Mouse (Mus musculus) neutrophil, adult 83 days (primary cell): ENCODE data around the gene Troap. TPM values are rescaled to one million over a fixed set of nuclear protein-coding genes. Genes with fewer than 3 reads are reported as not detected.

ENCODE experiments used
- total RNA-seq, 2 experiments: library from RNA; stranded (reverse); gene quantifications; one replicate each; pipeline ENCODE4 v1.2.4; 2023

Gene Troap
- total RNA-seq = 10 to 100 TPM; 35.8 to 38.7 TPM

DNA sequence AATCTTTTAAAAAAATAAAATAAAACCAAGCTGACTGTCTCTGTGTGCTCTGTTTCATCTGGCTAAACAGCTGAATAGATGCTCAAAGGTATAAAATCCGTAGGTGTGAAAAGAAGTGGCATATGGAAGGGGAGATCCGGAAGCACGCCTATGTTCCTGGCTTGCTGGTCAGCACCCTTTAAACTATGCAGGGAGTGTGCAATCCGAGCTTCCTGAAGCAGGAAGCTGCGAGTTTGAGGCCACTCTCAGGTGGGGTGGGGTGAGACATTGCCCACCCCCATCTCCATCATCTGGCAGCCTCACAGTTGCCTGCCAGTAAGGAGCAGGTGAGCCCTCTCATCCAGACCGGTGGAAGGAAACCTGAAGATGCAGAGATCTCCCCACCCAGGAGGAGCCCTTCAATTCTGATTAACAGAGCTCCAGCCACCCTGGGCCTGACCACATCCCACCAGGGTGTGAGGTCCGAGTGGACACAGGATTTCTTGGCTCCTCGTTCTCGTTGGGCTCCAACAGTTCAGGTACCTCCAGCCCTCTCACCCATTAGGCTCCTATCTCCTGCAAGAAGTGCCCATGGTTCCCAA is at the start of gene Troap:
Troap (plus strand) TSS at position 557 of the 581 bp plus-strand sequence.

GRCm38 (mm10) chr15:99029619-99030584 is 44.5 kb upstream of the Troap start, which contains the start of gene Tuba1c:
Gene Tuba1c, plus strand, starts transcription at chr15:99029891.

DNA sequence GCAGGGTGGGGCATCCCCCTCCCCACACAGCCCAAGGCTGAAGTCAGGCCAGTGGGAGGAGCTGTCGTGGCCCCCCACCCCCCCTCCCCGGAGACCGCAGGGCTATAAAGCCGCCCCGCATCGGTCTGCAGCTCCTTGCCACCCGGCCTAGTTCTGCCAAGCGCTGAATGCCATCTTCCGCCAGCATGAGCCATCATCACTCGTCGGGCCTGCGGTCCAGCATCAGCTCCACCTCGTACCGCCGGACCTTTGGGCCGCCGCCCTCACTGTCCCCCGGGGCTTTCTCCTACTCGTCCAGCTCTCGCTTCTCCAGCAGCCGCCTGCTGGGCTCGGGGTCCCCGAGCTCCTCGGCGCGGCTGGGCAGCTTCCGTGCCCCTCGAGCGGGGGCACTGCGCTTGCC is 19.3 kb upstream of the Troap start, which contains the start of gene Prph:
Prph (plus strand) TSS at position 135 of the 400 bp plus-strand sequence.

GRCm38 (mm10) chr15:99087253-99088075 is 13.1 kb downstream of the Troap start, which contains the start of gene C1ql4:
Gene C1ql4, minus strand, starts transcription at chr15:99087817.

DNA sequence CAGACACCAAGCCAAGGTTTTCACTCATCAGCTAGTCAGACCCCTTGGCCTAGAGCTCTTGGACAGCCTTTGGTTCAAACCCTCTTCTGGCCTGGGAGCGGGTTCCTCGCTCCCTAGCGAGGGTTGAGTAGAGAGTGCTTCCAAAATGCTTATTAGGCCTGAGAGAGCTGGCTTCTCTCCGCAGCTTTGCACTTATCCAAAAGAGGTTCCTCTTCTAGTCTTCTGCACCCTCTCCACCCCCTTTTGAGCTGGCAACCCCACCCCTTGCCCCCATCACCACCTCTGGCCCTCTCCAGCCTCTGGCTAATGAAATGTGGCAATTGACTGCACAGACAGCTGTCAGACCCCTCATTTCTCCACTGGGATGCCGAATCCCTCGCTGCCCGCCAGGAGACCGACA is 18.5 kb downstream of the Troap start, which contains the start of gene Dnajc22:
Dnajc22 (plus strand) TSS at position 301 of the 400 bp plus-strand sequence.

GRCm38 (mm10) chr15:99125711-99126080 is 51.3 kb downstream of the Troap start, which contains the start of gene Spats2:
Gene Spats2, plus strand, starts transcription at chr15:99125916.

Other genes with a start within 250 kb of the Troap start
- gene Prkag1, start 243.1 kb upstream of the Troap start, total RNA-seq = 100 to 1,000 TPM; 108 to 110 TPM
- gene Kmt2d, start 203.4 kb upstream of the Troap start, total RNA-seq = 100 to 1,000 TPM; 106 to 131 TPM
- gene Rhebl1, start 180.0 kb upstream of the Troap start, total RNA-seq = 1 to 10 TPM; 2.8 to 3.6 TPM
- not detected for gene Dhh, start 176.0 kb upstream of the Troap start, total RNA-seq
- 10 to 100 TPM; 48.1 to 67.5 TPM for gene Lmbr1l, start 156.3 kb upstream of the Troap start, total RNA-seq
- 100 to 1,000 TPM; 348 to 367 TPM for gene Tuba1b, start 140.0 kb upstream of the Troap start, total RNA-seq
- not detected for gene Gm49450, start 121.0 kb upstream of the Troap start, total RNA-seq
- gene Tuba1a, start 120.9 kb upstream of the Troap start, total RNA-seq = 100 to 1,000 TPM; 100 to 104 TPM
- gene Tuba1c, start 44.7 kb upstream of the Troap start, total RNA-seq = 100 to 1,000 TPM; 255 TPM
- gene Prph, start 19.4 kb upstream of the Troap start, total RNA-seq = under 1 TPM in 1 of 2 experiments, not detected in 1; 0.22 TPM
- not detected for gene C1ql4, start 13.2 kb downstream of the Troap start, total RNA-seq
- 1 to 10 TPM; 2.4 to 4.1 TPM for gene Dnajc22, start 18.6 kb downstream of the Troap start, total RNA-seq
- gene Spats2, start 51.3 kb downstream of the Troap start, total RNA-seq = under 1 TPM; 0.24 to 0.53 TPM
- gene Kcnh3, start 150.3 kb downstream of the Troap start, total RNA-seq = not detected
- 10 to 100 TPM; 35.0 to 41.1 TPM for gene Mcrs1, start 177.4 kb downstream of the Troap start, total RNA-seq
- 1 to 10 TPM; 1.0 to 2.6 TPM for gene Prpf40b, start 220.5 kb downstream of the Troap start, total RNA-seq
- not detected for gene Fam186b, start 221.3 kb downstream of the Troap start, total RNA-seq